Mouse (Mus musculus): ENCODE data around the gene Ddx23.

Gene Ddx23

GRCm38 (mm10) chr15:98674284-98674993, 11.7 kb upstream of the Ddx23 start:
- no peak for DNase-seq

- DNase-seq: no peak
Observed at GRCm38 (mm10) chr15:98673732-98674131, 11.0 kb upstream of the Ddx23 start.

DNA sequence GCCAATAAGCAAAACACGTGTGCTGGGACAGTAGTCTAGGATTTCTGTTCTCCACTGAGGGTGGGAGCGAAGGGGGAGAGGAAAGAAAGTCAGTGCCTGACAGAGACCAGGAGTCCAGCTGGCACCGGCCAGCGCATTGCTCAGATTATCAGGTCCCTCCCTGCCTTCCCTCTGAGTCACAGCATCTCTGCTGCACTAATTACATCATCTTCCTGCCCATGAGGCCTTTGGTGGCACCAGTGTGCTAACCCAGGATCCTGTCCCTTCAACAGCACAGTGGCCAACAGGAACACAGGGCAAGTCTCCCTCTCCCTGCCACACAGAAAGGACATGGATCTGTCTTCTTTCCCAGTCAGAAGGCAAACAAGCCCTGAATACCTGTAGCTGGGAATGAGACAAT, 9.9 kb upstream of the Ddx23 start:
- DNase-seq: no peak

GRCm38 (mm10) chr15:98664042-98664907, 1.6 kb upstream of the Ddx23 start:
- DNase-seq: peak in 1 of 2 experiments; percentile 15

DNA sequence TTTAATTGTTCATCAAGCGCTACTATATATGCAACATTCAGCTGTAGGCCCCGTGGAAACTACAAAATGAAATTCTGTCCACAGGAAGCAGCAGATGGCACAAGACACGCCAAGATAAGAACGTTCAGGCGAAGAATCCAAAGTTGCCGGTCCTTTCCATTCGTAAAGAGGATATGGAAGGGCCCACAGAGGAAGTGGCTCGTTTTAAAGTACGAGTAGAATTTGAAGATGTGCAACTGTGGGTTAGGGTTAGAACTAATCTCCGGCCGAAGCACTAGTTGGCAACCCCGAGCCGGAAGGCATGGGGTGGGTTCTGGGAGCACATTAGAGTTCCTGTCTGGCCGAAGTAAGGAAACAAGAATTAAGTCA, 512 bp downstream of the Ddx23 start:
- DNase-seq: no peak

GRCm38 (mm10) chr15:98656982-98657751, 5.5 kb downstream of the Ddx23 start:
- DNase-seq: no peak

DNA sequence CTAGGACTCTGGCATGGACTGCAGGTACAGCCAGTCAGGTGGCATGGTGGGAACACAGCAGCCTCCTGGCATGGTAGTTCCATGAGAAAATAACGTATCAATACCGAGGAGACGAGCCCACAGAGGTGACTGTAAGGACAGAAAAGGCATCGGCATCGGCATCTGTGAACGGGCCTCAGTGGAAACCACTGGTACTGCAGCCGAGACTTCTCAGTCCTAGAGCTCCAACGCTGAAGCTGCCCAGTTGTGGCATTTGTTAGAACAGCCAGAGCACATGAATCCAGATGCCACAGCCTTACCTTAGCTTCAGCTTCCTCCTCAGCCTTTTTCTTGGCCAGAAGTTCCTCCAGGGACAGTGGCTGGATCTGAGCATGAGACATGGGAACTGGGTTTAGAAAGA, 10.5 kb downstream of the Ddx23 start:
- no peak for DNase-seq

DNA sequence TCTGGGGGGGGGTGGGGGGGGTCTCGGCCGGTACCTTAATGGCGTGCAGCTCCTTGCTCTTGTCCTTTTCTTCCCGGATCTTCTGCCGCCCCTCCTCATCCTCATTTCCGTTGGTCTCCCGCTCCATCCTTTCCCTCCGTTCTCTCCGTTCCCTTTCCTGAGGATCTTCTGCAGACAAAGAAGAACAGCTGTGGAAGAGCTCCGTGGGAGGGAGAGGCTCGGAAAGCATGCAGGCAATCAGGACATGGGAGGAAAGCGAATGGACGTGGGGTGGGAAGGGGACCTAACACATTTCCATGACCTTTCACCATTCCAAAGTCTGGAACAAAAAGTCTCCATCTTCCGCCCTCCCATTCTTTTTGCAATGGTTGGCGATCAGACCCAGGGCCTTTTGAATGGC, 11.3 kb downstream of the Ddx23 start:
- DNase-seq: no peak

DNA sequence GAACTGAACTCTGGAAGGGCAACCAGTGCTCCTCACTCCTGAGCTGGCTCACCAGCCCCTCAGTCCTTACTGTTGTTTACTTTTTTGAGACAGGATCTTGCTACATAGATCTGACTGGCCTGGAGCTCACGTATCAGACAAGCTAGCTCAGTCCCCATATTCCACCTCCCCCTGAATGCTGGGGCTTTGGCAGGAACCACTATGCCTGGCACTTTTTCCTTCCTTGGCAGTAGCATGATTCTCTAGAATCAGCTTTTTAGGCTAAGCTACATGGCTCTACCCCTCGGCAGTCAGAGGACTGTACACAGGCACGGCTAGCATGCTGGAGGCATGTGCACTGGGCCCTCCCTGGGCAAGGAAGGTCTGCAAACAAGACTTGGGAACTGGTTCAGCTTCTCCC, 14.6 kb downstream of the Ddx23 start:
- no peak for DNase-seq

DNA sequence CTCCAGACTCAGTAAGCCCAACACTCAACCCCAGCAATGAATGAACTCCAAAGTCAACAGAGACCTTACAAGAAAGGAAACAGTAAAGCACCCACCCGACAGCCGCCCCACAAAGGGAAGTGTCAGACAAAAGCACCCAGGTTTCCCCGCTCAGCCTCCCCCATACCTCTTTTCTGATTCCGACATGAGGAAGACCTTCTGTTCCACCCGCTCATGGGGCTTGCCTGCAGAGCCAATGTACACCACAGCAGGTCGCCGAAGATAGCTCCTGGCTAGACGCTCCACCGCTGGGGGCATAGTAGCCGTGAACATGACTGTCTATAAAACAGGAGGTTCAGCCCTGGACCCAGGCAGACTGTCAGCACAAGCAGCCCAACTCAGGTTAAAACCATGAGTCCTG, 15.4 kb downstream of the Ddx23 start:
- DNase-seq: no peak

- no peak for DNase-seq
Observed at GRCm38 (mm10) chr15:98646737-98647136, 16.0 kb downstream of the Ddx23 start.

GRCm38 (mm10) chr15:98645057-98646026, 17.4 kb downstream of the Ddx23 start:
- no peak for DNase-seq

DNA sequence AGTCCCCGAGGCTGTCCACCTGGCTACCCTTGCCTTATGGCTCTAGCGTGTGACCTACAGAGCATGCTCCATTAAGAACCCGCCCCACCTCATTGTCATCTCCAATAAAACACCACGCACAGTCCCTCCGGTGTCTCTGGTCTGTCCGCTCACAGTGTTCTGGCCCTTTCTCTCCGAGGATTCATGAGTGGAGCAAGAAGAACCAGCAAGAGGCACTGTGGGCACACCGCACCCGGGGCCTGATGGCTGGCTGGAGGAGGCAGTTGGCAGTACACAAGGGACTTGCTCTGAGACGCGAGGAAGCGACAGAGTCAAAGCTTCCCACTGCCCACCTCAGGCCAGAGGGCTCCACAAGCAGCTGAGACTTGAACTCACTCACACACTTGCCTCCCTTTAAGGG, 18.3 kb downstream of the Ddx23 start:
- DNase-seq: no peak

DNA sequence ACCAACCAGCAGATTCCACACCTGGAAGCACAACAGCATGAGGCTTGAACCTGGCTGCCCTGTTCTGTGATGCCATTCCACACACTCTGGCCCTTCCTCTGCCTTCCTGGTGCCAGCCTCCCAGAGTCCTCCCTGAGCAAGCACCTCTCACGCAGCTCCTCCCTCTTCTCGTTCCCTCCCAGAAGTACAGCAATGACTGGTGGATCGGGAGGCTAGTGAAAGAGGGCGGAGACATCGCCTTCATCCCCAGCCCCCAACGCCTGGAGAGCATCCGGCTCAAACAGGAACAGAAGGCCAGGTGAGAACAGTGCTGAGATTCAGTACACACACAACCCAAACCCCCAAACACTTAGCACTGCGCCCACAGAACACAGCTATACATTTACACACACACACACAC, 22.5 kb downstream of the Ddx23 start:
- no peak for DNase-seq

DNA sequence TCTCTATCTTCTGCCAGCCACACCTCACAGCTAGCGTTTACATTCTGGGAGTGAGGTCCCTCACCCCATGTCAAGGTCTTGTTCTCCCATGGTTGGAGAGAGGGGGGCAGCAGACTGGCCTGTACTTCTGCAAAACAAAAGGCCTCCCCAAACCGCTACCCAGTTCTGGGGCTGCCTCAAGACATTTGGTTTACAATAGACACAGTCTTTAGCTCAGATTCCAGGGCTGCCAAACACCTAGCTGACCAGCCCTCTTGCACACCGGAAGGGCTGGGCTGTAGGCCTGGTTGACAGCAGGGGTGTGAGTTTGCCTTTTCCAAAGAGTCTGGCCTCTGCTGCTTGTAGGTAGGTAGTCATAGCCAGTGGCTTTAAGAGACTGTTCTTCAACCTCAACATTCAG, 25.5 kb downstream of the Ddx23 start:
- DNase-seq: no peak

DNA sequence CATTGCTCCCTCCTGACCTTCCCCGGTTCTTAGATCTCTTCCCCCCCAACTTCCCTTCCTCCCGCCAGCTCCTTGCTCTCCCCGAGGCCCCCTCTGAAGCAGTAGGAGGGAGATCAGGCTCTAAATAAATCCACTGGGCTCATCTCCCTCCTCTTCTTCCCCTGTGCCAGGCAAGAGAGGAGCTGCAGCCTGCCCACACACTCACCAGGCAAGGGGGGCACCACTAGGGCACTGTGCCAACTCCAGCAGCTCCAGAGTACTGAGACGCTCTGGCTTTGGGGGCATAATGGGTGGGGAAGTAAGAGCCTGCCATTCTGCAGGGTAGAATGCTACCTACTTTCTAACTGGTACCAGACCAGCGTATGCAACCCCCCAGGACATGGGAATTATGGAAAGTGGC, 26.2 kb downstream of the Ddx23 start:
- DNase-seq: no peak

DNA sequence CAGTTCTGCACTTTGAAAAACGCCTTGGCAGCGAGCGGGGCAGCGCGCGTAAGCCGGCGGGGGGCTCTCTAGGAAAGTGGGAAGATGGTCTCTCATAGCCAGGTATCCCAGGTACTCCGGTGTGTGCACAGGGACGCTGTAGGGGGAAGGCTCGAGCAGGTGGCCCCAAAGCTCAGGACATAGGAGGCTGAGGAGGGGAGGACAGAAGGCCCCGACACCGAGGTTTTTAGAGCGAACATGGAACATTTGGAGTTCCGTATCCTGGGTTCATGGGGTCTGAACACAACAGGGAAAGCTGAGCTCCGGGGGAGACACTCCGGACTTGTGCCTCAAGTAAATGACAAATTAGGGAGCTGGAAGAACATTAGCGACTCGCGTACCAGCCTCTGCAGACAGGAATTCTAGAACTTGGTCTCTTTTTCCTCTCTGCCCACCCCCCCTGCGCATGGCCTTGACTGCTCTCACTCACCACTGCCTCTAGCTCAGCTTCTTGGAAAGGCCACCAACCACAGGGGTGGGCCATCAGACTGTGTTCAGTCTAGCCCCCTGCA, 27.3 kb downstream of the Ddx23 start:
- DNase-seq: no peak

DNA sequence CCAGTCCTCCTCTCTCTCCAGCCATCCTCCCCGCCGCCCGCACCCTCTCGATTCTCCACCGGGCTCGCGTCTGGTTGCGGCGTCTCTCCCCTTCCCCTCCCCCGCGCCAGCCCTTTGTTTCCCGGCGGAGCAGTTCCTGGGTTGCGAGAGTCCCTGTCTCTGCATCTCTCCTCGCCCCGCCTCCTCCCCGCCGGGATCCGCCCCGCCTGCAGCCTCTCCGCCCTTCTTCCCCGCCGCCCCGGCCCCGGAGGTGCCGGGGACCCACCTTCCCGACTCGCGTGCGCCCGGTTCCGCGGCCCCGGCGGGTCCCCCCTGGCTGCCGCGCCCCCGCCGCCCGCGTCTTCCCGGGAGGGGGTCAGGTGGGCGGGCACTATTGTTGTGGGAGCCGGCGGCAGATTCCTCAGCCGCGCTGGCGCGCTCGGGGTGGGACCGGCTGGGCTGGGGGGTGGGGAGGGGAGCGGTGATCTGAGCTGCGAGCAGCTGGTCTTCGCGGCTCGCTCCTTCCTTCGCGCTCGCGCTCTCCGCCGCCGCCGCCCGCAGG, 28.1 kb downstream of the Ddx23 start:
- DNase-seq: peak; percentile 45 to 46

GRCm38 (mm10) chr15:98633822-98634470, 28.7 kb downstream of the Ddx23 start:
- peak; percentile 26 to 34 for DNase-seq

GRCm38 (mm10) chr15:98632921-98633320, 29.8 kb downstream of the Ddx23 start:
- peak; percentile 43 to 50 for DNase-seq

- no peak for DNase-seq
Observed at GRCm38 (mm10) chr15:98632107-98632744, 30.5 kb downstream of the Ddx23 start.

Data from B cell, adult 2 months (primary cell).